Mouse (Mus musculus) CH12.LX (cell line): ENCODE data around the gene Med23.
A peak's percentile ranks its signal among the peaks of the same experiment; 100 is the strongest.

ENCODE experiments used
- CTCF ChIP-seq, 2 experiments: IDR thresholded peaks in 1 of 2; conservative IDR thresholded peaks in 1 of 2; 2 replicates each; pipeline ENCODE4 v1.5.1; 2011 to 2012; ENCODE audit warnings: low read depth in 2 of 2, low read length in 2 of 2, improper control_type of control experiment in 1 of 2, inconsistent platforms in 1 of 2, mild to moderate bottlenecking in 1 of 2, moderate library complexity in 1 of 2
- EP300 ChIP-seq: IDR thresholded peaks from 2 replicates; pipeline ENCODE4 v1.6.1; 2011; ENCODE audit warnings: low read length, improper control_type of control experiment
- MYC ChIP-seq: IDR thresholded peaks from 2 replicates; pipeline ENCODE4 v1.6.1; 2011; ENCODE audit warnings: low read depth, mild to moderate bottlenecking, improper control_type of control experiment, low read length
- POLR2A ChIP-seq: IDR thresholded peaks from 2 replicates; pipeline ENCODE4 v1.6.1; 2011; ENCODE audit warnings: low read depth, mild to moderate bottlenecking, improper control_type of control experiment, low read length
- TCF12 ChIP-seq: IDR thresholded peaks from 2 replicates; pipeline ENCODE4 v1.6.1; 2014; ENCODE audit warnings: low read depth, mild to moderate bottlenecking, inconsistent platforms, low read length, improper control_type of control experiment
- USF2 ChIP-seq: conservative IDR thresholded peaks from 2 replicates; pipeline ENCODE4 v1.6.1; 2011; ENCODE audit warnings: low read depth, low read length, improper control_type of control experiment

DNA sequence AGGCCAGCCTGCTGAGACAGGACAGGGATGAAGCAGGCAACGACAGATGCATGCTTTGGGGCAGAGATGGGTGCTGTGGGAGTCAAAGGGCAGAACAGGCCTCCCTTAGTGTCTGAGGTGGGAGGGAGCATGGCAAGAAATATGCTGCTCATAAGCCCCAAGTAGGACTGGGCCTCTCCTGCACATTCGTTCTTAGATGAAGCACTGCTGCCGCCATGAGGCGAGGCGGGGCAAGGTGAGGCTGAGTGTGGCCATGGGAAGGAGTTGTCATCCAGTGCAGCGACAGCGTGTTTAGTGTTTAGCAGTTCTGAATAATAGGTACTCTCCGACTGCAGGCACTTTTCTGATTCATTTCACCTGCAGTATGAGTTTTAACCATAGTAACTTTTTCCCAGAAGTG is 26.1 kb downstream of the Med23 start:
- TF ChIP-seq CTCF (conservative IDR thresholded peaks at IDR 0.05 in 1 of 2, IDR thresholded peaks at IDR 0.05 in 1 of 2; ENCODE audit: low read depth in 2 of 2, low read length in 2 of 2) (peak in 1 of 2 experiments; percentile 14; a peak in 1 of 4 replicates), TCF12 (no peak), MYC (no peak), POLR2A (no peak), EP300 (no peak), USF2 (no peak)
